Mouse (Mus musculus) cerebellum, postnatal 25 days (tissue): ENCODE data around the gene Hdgfl3.
"Not testable (repeated sequence)": the region's sequence is repeated elsewhere in the genome, so short reads cannot be mapped to it uniquely, and the experiment has no call there.

Source experiments
- DNase-seq, 2 experiments: peaks; one replicate each; pipeline ENCODE4 v3.0.0; 2021; ENCODE audit warnings: mixed read lengths in 2 of 2

Gene Hdgfl3

GRCm38 (mm10) chr7:81851706-81852105 lies 82.6 kb downstream of the Hdgfl3 start:
- DNase-seq = no peak

DNA sequence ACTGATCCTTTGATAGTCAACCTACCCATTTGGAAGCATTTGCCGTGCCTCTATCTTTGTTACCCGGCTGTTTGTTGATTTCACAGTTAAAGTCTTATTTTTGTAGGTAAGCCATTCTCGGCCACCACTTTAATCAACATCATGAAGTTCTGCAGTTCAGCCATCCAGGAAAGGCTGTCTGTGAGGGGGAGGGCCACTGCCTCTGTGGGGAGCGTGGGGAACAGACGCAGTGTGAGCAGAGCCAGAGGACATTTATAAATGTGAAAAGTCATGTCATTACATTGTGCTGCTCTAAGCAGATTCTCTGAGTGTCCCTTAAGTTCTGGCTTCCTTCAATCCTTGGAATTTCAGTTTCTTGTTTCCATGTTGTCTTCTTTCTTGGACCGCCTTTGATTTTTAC lies 84.1 kb downstream of the Hdgfl3 start:
- DNase-seq = no peak

DNA sequence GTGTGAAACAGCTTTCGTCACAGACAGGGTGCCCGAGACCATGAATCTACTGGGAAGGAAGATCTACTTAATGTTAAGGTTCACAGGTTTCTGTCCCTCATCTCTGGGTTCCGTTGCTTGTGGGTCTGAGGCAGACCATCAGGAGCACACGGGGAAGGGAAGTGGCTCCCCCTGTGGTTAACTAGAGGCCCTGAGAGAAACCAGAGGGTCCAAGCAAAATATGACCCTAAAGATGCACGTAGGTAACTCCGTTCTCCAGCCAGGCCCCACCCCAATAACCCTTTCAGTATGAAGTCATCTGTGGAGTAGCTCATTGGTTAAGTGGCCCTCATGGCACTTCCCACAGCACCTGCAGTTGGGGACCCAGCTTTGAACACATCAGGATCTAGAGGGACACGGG lies 84.6 kb downstream of the Hdgfl3 start:
- DNase-seq = no peak

DNA sequence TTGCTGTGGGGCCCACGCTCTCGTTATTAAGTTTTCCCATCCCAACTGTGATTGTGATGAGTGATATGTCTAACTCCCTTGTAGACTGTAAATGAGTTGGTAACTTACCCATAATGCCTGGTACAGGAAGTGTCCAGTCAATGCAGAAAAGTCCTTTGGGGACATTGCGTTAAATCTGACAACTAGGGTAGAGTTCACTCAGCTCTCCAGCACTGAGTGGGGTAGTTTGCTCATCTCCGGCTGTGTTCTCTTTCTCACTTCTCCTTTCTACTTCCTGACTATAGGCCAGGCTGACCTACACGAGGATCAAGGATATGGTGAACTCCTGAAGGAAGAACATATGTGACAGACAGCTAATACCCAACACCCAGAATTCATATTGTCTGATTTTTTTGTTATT lies 85.1 kb downstream of the Hdgfl3 start:
- no peak for DNase-seq

DNA sequence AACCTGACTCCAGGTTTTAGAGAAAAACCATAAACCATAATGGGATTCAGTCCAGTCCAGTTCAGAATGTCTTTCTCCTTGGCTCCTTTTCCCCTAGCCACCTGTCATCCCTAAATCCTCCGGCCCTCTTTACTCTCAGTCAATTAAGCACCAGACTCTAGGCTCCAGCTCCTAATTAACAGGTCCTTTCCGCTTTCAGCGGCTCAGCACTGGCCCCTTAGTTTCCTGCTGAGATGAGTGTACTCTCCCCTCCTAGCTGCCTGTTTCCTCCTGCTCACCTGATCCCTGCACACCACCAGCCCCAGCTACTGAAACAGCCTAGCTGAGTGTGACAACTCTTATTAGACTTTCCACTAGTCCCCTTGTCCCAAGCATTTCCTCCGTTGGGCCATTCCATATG lies 86.5 kb downstream of the Hdgfl3 start:
- DNase-seq = peak; percentile 37 to 51

GRCm38 (mm10) chr7:81847010-81847409 lies 87.3 kb downstream of the Hdgfl3 start:
- no peak for DNase-seq

- no peak for DNase-seq
Observed at GRCm38 (mm10) chr7:81846008-81846407, 88.3 kb downstream of the Hdgfl3 start.

DNA sequence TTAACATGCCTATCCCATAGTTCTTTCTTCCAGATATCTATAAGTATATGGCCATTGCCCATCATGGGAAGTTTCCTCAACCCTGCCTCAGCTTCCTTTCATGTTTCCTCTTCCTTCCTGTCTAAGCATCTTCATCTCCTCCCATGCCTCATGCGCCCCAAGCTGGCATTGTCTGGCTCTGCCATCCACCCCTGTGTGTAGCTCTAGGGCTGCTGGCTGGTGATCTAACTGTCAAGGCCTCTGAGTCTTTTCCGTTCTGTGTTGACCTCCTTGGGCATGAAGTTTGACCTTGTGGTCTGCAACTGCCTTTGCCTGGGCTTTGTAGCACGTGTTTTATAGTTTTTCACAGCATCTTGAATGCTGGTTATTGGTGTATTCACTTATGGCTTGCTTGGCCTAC lies 89.0 kb downstream of the Hdgfl3 start:
- no peak for DNase-seq

- no peak for DNase-seq
Observed at GRCm38 (mm10) chr7:81844801-81845200, 89.5 kb downstream of the Hdgfl3 start.

GRCm38 (mm10) chr7:81843903-81844302 lies 90.4 kb downstream of the Hdgfl3 start:
- no peak for DNase-seq

DNA sequence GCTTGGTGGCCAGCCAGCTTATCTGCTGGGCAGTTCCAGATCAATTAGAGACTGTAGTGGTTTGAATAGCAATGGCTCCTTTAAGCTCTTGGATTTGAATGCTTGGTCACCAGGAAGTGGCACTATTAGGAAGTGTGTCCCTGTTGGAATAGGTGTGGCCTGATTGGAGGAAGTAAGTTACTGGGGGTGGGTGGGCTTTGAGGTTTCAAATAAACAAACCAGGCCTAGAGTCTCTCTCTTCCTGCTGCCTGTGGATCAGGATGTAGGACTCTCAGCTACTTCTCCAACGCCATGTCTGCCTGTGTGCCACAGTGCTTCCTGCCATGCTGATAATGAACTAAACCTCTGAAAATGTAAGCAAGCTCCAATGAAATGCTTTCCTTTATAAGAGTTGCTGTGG lies 91.3 kb downstream of the Hdgfl3 start:
- DNase-seq = no peak

DNA sequence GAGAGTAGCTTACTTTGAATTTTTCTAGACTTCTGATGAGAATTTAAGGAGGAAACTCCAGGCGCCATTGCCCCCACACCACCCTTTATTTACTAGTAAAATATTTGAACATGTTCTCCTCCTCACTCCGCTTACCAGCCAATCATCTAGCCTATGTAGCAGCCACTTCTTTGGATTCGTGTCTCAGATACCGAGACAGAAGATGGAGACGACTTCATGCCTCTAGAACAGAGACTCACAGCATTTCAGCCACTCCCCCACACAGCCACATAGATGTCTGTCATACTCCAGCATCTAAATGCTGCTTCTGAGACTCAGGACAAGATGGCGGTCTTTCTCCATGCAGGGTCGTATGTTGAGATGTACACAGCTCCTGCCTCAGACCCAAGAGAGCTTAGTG lies 92.1 kb downstream of the Hdgfl3 start:
- DNase-seq = no peak

GRCm38 (mm10) chr7:81841439-81841838 lies 92.8 kb downstream of the Hdgfl3 start:
- no peak for DNase-seq

DNA sequence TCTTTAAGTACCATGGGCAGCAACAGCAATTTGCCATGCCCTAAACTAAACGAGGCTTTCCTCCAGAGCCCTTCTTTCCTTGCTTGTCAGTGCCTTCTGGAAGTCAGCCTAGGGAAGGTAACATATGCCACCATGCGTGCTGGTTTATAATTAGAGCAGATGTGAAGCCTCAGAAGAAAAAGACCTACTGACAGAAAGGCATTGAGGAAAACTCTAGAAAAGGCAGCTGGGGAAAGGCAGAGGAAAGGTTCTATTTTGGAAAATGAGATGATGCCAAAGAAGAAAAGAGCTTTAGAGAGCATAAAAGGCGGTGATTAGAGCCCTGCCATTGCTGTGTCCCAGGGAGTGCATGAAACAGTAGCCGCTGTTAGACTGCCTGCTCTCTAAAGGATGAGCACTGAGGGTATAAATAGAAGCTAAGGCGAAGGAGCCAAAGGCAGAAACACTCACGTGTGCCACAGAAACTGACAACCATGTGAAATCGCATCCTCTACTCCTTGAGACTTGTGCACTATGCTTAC lies 93.6 kb downstream of the Hdgfl3 start:
- DNase-seq = no peak

- DNase-seq = no peak
Observed at GRCm38 (mm10) chr7:81839746-81840145, 94.5 kb downstream of the Hdgfl3 start.

GRCm38 (mm10) chr7:81837771-81838170 lies 96.5 kb downstream of the Hdgfl3 start:
- not testable (repeated sequence) for DNase-seq

DNA sequence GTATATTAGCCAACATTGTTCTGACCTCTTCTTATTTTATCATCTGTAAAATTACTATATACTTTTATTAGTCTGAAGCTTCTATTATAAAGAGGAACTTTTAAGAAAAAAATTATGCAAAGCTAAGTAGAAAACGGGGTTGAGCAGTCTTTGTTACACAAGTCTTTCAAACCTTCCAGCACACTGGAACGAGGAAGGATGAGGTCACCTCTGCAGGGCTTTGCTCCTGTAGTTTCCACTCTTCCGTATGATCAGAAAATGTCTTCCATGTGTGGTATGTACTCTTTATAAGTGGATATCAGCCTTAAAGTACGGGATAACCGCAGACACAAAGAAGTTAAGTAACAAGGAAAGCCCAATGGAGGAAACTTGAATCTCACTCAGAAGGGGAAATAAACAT lies 98.8 kb downstream of the Hdgfl3 start:
- DNase-seq = no peak

DNA sequence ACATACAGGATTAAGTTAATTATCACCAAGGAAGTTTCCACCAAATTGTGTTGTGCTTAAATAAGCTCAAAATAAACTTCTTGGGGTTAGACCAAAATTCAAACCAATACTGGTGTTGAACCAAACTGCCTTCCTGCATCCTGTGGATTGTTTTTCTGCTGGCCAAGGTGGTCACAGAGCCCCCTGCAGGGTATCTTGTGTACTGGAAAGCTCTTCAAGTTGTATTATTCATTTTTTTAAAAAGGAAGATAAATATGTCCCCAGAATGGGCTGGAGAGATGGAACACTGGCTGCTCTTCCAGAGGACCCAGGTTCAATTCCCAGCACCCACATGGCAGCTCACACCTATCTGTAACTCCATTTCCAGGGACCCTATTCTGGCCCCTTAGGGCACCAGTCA lies 99.4 kb downstream of the Hdgfl3 start:
- DNase-seq = no peak
